Mouse (Mus musculus): ENCODE measurements around the gene Pms1. TPM values are rescaled to one million over a fixed set of nuclear protein-coding genes. Genes with fewer than 3 reads are reported as not detected.

The Pms1 gene
- total RNA-seq, 2 experiments from 2014 or later, result 10.2 to 13.4 TPM

DNA sequence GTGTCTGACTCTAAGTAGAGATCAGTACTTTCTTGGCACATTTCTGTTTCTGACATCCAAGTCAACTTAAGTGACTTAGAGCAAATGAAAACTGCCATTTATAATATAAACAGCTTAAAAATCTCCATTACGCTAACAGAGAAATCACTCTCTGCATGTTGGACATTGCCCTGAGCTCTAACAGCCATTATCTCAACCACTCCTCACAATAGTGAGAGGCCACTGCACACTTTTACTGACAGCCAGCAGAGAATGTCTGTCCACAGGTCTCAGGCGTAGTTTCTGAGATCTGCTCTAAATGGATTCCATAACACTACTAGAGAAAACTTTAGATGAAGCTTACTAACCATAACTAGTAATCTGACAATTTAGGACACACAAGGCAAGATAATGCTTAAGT is 92.9 kb downstream of the Pms1 start:
- ATAC-seq (replicated peaks; ENCODE audit: low FRiP score, poor library complexity, severe bottlenecking), result no peak

DNA sequence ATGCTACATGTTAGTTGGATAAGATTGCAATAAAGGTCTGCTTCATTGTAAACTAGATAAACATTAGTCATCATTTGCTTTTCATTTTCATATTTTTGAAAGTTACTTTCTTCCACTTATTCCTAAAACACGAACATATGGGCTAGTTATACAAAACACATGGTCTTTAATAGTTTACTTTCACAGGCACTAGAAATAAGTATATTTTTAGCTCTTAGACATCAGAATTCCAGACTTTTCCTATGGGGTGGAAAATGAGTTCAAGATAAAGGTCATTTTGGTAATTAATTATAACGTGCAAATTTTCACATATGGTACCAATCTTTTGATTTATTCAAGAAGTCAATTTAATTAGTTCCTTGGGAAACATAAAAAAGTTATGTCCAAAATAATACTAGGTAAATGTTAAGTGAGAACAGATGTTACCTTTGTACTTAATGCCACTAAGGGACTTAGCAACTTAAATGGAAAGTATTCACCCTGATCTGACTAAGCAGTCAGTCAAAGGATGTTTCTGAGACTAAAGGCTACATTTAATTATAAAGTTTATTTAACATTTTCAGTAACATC is 95.1 kb downstream of the Pms1 start:
- no peak for ATAC-seq (replicated peaks; ENCODE audit: low FRiP score, poor library complexity, severe bottlenecking)

- ATAC-seq (replicated peaks; ENCODE audit: low FRiP score, poor library complexity, severe bottlenecking), result no peak
Measured at GRCm38 (mm10) chr1:53194536-53194935, 102.3 kb downstream of the Pms1 start.

DNA sequence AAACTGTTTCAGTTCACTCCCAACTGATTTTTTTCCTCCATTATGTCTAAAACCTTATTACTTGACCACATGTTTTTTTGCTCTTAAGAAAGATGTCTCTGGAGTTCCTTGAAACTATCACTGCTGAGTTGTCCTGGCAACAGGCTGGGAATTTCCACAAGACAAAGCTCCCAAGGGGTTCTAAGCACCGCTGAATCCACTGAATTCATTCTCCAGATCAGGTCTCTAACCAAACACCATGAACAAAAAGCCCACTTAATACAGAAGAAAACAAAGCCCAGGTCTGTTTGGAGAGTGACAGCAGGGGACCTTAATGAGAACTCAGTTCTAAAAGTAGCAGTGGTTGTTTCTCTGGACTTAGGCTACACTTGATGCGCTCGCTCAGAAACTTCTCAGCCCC is 105.6 kb downstream of the Pms1 start:
- ATAC-seq (replicated peaks; ENCODE audit: low FRiP score, poor library complexity, severe bottlenecking), result no peak

DNA sequence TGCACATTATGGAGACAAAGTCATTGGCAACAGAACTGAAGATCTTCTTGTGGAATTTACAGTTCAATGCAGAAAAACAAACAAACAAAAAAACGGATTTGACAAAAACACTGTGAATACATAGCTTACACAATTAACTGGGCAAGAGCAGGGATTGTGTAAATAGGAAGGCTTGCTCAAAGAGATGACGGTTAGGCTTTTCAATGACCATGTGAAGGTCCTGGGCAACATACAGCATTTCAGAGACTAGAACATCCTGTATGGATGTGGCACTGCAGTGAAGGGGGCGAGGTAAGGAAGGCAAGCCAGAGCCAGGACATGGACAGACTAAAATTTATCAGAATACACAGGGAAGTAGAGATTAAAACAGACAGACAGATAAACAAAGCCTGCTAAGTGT is 107.2 kb downstream of the Pms1 start:
- no peak for ATAC-seq (replicated peaks; ENCODE audit: low FRiP score, poor library complexity, severe bottlenecking)

- no peak for ATAC-seq (replicated peaks; ENCODE audit: low FRiP score, poor library complexity, severe bottlenecking)
Measured at GRCm38 (mm10) chr1:53187536-53187935, 109.3 kb downstream of the Pms1 start, which contains the start of gene 1700019A02Rik. TSS of gene 1700019A02Rik (minus strand) at chr1:53187636.

DNA sequence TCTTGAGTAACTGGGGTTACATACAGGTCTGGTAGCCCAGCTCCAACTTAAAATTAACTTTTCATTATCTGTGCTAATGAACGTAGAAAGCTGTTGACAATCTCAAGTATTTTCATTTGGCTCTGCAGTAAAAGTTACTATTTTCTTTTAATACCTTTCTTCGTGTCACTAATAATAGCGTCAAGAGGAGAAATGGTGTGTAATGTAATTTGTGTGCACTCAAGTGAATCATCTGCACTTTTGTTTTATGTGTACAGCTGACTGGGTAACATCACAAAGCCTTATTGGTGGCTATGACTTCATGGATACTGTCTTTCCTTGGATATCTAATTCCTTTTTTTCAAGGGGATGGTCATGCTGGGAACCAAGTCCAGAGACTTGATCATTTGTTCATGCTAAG is 110.5 kb downstream of the Pms1 start:
- ATAC-seq (replicated peaks; ENCODE audit: low FRiP score, poor library complexity, severe bottlenecking), result no peak

GRCm38 (mm10) chr1:53157715-53158114 is 139.1 kb downstream of the Pms1 start:
- ATAC-seq (replicated peaks; ENCODE audit: low FRiP score, poor library complexity, severe bottlenecking), result no peak

Other genes with a start within 250 kb of the Pms1 start
- not detected in 2 replicates for gene Mstn, start 235.4 kb downstream of the Pms1 start, total RNA-seq (2015; ENCODE audit: low replicate concordance)
- gene Mstn, start 235.4 kb downstream of the Pms1 start, total RNA-seq (2017; ENCODE audit: low replicate concordance), result not detected in 2 replicates
- not detected in 2 replicates for gene 1700019A02Rik, start 109.4 kb downstream of the Pms1 start, total RNA-seq (2015; ENCODE audit: low replicate concordance)
- gene 1700019A02Rik, start 109.4 kb downstream of the Pms1 start, total RNA-seq (2017; ENCODE audit: low replicate concordance), result not detected in 2 replicates
- gene Ormdl1, start 77 bp upstream of the Pms1 start, total RNA-seq (2015; ENCODE audit: low replicate concordance), result 17.3 and 31.0 TPM in 2 replicates
- gene Ormdl1, start 77 bp upstream of the Pms1 start, total RNA-seq (2017; ENCODE audit: low replicate concordance), result 23.9 and 27.2 TPM in 2 replicates
- gene Gm28778, start 93 bp upstream of the Pms1 start, total RNA-seq (2015; ENCODE audit: low replicate concordance), result not detected in 2 replicates
- gene Gm28778, start 93 bp upstream of the Pms1 start, total RNA-seq (2017; ENCODE audit: low replicate concordance), result not detected in 2 replicates
- 10.1 and 49.9 TPM in 2 replicates for gene Osgepl1, start 16.6 kb upstream of the Pms1 start, total RNA-seq (2015; ENCODE audit: low replicate concordance)
- gene Osgepl1, start 16.6 kb upstream of the Pms1 start, total RNA-seq (2017; ENCODE audit: low replicate concordance), result 20.1 and 26.4 TPM in 2 replicates
- gene Asdurf, start 55.6 kb upstream of the Pms1 start, total RNA-seq (2015; ENCODE audit: low replicate concordance), result not detected in 2 replicates
- 6.0 and 55.6 TPM in 2 replicates for gene Asdurf, start 55.6 kb upstream of the Pms1 start, total RNA-seq (2017; ENCODE audit: low replicate concordance)
- gene Gm28551, start 55.6 kb upstream of the Pms1 start, total RNA-seq (2015; ENCODE audit: low replicate concordance), result not detected in 2 replicates
- gene Gm28551, start 55.6 kb upstream of the Pms1 start, total RNA-seq (2017; ENCODE audit: low replicate concordance), result not detected in 2 replicates
- 62.3 and 96.8 TPM in 2 replicates for gene Asnsd1, start 55.7 kb upstream of the Pms1 start, total RNA-seq (2015; ENCODE audit: low replicate concordance)
- gene Asnsd1, start 55.7 kb upstream of the Pms1 start, total RNA-seq (2017; ENCODE audit: low replicate concordance), result 32.8 and 44.5 TPM in 2 replicates